Mouse (Mus musculus): Measurements from ENCODE around the gene Cfap70. TPM values are rescaled to one million over a fixed set of nuclear protein-coding genes. Genes with fewer than 3 reads are reported as not detected.

Gene Cfap70
- polyA plus RNA-seq, 2 experiments from 2014 or later, result not detected

DNA sequence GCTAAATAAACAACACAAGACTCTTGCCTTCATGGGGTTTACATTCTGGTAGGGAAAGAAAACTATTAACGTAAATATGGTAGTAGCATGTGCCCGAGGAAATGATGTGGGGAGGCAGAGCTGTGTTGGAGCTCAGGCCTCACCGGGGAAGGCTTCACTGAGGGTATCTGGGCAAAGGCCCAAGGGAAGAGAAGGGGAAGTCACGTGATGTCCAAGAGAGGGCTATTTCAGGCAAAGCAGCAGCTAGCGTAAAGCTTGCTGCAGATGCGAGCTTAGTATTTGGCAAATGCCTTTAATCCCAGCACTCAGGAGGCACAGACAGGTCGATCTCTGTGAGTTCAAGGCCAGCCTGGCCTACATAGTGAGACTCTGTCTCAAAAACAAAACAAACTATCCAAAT is 29.8 kb downstream of the Cfap70 start:
- ATAC-seq, result no peak

DNA sequence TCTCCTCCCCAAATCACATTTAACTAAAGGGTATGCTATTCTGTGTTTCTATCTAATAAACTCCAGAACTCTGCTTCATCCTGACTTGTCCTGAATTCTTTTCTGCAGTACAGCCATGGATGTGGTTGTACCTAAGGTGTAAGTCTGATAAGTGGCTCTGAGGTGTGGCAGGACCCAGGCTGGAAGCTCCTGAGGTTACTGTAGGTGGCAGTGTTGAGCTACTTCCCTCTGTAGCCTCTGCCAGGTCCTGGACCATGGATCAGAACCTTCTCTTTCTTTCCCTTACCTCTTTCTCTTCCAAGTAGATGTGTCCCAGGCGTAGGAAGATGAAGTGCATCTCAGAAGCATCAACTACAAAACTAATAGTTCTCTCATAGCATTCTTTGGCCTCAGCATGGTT is 52.0 kb downstream of the Cfap70 start:
- peak; percentile 45 for ATAC-seq

DNA sequence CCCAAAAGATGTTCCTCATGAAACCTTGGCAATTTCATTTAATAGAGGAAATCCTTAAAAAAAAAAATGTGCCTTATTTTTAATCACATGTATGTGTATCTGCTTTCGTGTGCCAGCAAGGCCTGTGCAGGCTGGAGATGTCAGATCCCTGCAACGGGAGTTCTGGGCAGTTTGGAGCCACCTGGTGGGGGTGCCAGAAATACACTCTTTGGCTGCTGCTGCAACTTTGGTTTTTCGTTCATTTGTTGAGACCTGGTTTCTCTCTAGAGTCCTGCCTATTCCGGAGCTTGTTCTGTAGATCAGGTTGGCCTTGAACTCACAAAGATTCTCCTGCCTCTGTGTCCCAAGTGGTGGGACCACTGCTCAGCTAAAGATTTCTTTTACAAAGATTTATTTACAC is 53.2 kb downstream of the Cfap70 start:
- no peak for ATAC-seq

DNA sequence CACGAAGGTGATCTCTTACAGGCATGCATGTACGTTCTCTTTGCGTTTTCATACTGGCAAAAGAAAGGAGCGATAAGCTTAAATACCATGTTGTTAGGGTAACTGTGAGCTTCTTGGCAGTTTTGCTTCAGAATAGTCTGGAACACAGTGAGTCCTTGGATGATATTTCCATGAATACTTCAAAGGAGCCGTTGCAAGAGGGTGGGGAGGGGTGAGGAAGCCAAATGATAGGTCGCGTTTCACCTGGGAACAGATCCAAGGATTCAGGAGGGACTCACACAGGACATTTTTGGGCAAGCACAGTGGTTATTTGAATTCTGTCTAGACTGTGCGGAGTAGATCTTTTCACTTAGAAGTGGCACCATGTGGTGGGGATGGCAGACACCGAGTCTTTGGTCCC is 54.8 kb downstream of the Cfap70 start:
- ATAC-seq, result no peak

DNA sequence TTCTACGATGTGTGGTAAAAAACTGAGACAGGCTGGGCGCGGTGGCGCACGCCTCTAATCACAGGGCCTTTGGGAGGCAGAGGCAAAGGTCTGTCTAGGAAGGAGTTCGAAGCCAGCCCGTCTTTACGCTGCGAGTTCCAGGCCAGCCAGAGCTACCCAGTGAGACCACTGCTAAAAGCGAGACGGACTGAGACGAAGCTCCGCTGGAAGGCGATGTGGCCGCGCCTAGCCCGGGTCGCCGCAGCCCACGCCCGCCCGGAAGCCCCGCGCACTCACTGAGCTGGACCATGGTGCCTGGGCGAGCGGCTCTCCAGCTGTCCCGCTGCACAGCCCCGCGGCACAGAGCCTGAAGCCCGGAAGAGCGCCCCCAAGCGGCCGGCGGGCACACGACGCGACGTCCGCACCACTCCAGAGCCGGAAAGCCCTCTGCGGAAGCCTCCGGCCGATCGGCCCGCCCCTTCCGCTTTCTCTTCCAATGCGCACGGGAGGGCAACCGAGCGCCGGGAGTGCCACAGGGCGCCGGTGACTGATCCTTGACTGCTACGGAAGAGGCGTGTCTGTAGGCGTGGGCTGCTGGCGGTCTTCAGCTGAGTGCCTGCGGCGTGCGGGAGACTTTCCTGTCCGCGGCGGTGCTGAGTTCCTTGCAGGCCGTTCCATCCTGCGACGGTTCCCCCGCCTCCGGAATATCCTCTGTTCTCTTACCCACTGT is 58.7 kb downstream of the Cfap70 start, which contains the start of gene Mrps16:
Gene Mrps16, minus strand, starts transcription at position 430 of the 709 bp plus-strand sequence.
- peak; percentile 93 for ATAC-seq

DNA sequence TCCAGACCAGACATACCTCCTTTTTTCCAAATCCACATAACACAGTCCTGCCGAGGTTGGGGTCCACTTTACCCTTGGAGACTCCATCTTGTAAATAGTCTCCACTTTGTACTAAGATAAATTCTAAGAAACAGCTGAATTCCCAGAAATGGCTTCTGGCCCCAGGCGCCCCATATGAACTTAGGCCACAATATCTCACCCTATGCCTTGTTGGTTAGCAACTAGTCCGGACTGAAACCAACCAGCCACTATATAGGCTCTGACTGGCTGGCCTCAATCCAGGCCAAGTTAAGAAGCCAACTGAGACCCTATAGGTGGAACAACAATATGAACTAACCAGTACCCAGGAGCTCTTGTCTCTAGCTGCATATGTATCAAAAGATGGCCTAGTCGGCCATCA is 59.7 kb downstream of the Cfap70 start:
- ATAC-seq, result no peak

DNA sequence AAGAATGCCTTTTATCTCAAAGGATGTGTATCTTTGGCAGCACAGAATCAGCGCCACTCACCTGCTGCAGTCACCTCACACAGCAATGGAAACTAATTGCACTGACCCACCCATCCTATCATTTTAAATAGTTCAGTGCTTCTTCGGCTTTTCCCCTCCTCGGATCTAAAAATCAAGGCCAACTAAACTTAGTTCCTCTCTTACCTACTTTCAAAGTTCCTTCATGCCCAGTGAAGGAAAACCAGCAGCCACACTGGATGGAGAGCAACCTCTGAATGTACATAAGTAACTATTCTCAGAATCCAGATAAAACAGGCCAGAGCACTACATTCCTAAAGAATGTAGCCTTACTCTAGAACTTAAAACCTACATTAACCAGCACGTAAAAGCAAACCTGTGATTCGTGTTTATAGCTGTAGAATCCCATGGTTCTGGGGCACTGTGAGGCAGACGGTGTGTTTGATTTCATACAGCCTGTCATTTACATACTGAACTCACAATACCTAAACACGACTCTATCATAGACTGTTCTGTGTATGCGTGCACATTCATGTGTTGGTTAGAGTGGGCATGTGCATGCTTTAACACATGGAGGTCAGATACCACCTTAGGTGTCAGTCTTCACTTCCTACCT is 62.5 kb downstream of the Cfap70 start:
- ATAC-seq, result no peak

DNA sequence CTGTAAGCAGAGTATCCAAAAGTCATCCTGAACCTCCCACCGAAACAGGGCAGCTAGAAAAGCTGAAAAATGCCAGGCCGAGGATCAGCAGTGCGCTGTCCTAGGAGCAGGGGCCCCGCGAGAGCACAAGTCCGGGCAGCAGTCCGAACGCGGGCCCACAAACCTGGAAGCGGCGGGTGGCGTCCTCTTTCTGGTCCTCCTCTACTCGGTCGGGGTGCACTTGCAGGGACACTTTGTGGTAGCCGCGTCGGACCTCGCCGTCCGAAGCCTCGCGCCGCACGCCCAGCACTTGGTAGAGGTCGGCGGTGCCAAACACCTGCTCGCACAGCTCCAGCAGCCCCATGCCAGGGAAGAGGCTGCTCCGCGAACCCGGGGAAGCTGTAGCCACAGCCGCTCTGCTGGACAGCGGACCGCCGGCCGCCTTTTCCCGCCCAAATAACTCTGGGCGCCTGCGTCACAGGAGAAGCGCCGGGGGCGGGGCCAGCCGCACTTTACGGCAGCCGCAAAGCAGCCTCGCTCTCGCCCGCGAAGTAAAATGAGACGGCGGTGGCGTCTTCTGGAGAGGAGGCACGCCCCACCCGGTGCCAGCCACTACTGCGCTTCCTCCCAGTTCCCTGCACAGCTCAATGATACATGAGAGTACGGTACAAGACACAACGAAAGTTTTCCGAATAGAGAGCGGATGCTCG is 63.4 kb downstream of the Cfap70 start, which contains the start of gene Dnajc9:
Gene Dnajc9, minus strand, starts transcription at position 470 of the 689 bp plus-strand sequence.
- peak; percentile 71 for ATAC-seq

DNA sequence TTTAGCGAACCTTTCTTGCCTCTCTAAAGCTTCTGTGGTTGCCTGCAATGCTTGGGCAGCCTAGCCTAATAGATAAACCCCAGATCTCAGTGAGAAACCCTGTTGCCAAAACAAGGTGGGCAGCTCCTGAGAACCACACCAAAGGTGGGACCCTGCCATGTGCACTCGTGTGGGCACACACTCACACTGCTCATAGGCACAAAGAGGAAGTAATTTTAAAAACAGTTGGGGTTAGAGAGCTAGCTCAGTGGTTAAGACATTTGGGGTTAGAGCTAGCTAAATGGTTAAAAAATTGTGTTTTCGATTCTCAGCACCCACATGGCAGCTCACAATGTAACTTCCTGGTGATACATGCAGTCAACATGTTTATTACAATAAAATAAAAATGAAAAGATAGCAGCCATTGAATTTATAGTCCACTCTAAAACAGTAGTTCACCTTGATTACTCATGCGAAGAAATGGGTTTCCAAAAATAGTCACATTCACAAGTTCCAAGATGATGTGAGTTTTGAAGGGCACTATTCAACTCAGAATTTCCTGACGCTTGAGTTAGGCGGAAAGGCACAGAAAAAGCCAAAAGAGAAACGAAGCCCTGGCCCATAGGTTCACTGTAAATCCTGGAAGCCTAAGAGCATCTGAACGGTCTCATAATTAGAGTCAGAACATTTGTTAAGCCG is 72.1 kb downstream of the Cfap70 start:
- peak; percentile 28 for ATAC-seq

DNA sequence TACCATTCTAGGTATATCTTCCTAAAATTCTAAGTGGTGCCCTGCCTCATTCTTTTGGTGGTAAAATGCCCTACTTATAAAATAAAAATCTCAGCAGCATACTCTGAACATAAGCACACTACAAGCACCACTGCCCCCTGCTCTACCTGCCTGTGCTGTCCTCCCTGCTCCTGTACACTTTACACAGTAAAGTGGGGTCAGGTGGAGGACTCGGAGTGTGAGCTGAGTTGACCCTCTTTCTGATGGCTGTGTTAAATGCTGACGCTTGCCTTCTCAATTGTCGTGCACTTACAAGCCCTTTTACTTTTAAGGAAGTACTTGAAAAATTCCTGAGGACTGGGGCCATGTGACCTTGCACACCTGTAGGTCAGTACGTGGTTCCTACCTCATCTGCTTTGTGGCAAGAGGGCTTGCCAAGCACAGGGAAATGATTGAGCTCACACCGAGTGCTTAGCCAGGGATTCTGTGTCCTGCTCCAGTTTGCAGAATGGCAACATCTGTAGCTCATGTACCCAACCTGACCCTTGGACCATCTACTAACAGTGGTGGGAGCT is 72.9 kb downstream of the Cfap70 start:
- ATAC-seq, result no peak

DNA sequence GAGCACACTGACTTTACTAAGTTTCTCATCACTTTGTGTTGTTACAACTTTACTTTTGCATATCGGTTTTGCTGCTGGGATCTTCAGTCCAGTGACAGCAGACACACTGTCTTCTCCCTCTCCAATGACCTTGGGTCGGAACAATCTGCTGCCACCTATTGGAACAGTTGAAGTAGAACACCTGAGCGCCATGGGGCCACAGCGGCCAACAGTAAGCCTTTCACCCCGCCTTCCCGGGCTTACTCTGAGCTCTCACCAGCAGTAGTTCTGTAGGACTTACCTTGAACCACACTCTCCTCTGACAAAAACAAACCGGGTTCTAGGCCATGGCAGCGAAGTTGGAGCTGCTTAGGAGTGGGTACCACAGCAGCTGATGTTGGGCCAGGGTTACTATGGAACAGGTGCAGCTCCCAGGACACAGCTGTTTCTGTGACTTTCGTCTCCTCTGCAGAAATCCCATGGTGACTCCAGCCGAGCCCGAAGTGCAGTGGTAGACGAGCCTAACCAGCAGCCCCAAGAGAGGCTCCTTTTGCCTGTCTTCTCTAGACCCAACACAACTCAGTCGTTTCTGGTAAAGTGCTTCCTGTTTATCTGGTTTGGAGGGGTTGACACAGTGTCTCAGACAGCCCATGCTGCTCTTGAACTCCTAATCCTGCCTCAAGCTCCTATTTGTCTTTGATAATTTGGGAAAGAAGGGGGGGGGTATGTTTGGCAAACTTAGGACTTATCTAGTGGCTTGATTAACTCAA is 73.5 kb downstream of the Cfap70 start:
- peak; percentile 88 for ATAC-seq

DNA sequence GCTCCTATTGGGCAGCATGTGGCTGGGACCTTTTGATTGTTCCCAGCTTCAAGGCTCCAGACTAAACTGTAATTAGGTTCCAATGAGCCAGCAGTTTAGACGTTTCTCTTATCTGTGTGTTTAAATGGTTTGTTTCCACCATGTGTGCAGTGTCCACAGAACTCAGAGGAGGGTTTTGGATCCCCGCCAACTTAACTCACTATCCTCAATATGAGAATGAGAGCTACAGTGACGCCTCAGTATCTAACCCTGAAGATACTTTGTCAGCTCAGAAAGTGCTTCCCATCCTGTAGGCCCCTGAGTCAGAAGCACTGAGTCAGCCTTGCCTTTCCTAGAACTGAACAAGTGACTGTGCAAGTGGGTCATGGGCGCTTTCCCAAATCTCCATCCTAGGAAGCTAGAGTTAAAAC is 74.9 kb downstream of the Cfap70 start:
- ATAC-seq, result no peak

DNA sequence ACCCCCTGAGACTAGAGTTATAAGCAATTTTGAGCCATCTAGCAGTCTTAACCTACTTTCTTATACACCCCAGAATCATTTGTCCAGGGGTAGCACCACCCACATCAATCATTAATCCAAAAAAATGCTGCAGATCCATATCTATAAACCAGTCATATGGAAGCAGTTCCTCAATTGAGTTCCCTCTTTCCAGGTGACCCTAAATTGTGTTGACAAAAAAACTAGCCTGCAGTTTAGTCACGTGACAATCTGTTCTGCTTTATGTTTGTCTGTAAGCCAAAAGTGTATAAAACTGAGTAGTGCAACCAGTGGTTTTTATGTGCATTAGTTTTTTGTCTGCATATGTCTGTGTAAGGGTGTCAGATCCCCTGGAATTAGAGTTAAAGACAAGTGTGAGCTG is 80.2 kb downstream of the Cfap70 start:
- ATAC-seq, result no peak

DNA sequence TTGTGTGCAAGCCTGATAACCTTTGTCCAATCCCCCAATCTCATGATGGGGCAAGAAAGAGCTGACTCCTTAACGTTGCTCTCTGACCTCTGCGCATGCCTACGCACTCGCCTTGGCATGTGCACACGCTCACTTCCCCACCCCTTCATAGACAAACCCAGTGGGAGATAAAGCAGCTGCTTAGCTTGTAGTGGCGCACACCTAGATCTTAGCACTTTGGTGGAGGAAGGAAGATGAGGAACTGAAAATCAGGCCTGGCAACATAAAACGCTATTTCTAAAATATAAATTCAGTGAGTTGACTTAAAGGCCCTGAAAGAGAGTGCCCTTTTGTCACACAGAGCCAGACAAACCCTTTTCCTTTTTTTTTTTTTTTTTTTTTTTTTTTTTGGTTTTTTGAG is 81.2 kb downstream of the Cfap70 start:
- no peak for ATAC-seq

DNA sequence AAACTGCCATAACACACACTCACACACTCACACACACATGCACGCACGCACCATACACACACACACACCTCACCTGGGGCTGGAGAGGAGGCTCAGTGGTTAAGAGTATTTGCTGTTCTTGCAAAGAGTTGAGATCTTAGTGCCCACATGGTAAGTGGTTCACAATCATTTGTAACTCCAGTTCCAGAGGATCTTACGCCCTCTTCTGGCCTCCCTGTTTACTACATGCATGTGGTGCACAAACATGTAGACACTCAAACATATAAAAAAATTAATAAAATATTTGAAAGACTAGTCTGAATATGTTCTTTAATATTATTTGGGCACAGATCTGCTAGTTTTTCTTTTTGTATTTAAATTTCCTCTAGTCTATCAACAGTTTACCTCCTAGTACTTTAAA is 83.8 kb downstream of the Cfap70 start:
- ATAC-seq, result no peak

DNA sequence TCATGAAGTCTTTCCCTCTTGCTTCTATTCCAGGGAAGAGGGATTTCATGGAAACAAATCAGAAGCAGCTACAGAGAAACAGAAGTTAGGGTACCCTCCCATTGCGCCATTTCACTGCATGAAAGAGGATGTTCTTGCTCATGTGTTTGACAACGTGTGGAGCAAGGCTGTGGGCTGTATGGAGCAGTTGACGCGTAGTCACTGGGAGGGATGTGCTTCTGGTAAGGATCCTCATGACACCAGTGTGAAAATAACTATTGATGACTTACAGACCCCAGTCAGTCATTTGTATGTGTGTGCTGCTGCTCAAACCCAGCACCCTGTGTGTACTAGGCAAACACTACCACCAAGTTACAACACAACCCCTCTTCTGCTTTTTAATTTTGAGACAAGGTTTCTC is 88.8 kb downstream of the Cfap70 start:
- ATAC-seq, result no peak

DNA sequence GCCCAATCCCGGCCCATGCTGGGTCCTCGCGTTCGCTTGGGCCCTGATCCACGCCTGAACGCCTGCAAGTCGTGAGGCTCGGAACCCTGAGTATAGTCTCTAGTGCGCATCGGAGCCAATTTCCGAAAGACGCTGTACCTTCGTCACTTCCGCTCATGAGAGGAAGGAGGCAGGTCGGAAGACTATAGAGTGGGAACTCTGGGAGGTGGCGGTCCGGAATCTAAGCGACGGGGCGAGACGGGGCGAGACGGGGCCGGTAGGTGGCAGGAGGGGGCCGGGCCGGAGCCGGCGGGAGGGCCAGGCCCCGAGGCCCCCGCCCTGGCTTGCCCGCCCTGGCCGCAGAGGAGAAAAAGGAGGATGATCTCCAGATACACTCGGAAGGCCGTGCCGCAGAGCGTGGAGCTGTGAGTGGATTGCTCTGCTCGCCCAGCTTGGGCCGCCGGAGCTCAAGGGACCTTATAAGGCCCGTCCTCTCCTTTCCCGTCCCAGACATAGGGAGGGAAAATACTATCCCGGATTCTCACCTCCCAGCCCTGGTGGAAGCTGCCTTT is 104.0 kb downstream of the Cfap70 start, which contains the start of the genes Ecd and Fam149b:
Gene Ecd, minus strand, starts transcription at position 131 of the 551 bp plus-strand sequence.
Gene Fam149b, plus strand, starts transcription at position 172 of the 551 bp plus-strand sequence.
- peak; percentile 96 for ATAC-seq

DNA sequence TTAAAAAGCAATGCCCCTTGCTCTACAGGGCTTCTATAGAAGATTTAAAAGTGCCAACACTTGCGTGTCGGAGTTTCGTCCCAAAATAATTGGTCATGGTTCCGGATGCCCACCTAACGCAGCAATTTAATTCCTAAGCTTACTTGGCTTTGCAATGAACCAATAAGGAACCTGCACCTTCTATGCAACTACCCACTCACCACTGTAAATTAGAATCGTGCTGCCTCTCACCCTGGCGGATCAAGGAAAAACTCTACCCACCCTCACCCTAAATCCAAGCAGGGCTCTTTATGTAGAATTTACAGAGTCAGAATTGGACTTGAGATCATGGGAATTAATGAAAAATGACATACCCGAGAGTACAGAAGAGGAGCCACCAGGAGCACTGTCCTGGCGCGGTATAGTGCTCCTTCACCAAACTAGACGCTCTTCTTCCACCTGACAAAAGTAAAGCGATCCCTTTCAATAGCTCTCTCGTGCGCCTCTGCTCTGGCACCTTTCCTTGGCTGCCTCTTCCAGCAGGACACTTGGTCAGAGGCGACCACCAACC is 104.5 kb downstream of the Cfap70 start:
- peak; percentile 58 for ATAC-seq

DNA sequence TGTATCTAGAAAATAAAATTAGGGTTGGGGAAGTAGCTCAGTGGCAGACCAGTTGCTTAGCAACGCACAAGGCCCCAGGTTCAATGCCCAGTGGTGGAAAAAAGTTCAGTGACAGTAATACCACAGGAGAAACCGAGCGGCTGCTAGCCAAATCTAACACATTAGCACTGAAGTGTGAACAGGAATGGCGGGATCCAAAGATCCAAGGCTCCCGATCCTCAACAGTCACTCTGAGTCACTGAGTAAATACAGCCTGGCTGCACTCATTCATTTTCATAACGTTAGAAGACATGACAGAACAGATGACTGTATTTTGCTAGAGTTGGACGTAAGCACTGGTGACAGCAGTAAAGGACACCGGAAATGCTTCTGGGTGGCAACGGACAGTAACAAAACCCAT is 106.1 kb downstream of the Cfap70 start:
- ATAC-seq, result no peak
